Mouse (Mus musculus): ENCODE results near the gene Cd82. TPM values are rescaled to one million over a fixed set of nuclear protein-coding genes. Genes with fewer than 3 reads are reported as not detected.
A peak's percentile ranks its signal among the peaks of the same experiment; 100 is the strongest.

Cd82 gene
- total RNA-seq, 2 experiments from 2014 or later = 11.3 to 22.8 TPM

DNA sequence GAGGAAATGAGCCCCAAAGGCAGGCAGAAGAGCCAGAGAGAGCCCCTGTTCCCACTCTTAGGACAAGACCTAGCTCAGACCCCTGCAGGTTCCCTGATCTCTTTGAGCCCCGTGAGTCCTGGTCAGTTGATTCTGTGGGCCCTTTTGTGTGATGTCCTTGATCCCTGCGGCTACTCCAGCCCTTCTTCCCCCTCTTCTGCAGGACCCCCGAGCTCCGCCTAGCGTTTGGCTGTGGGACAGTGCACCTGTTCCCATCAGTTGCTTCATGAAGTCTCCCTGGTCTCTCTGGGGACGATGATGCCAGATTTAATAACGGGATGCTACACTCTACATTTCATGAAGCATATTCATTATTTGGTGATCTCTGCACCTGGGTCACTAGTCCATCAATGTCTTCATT is 6.2 kb upstream of the Cd82 start:
- ATAC-seq (replicated peaks; ENCODE audit: poor library complexity, severe bottlenecking) = 0 out of 2 replicates have a peak, but pooled peaks have one; percentile 25

DNA sequence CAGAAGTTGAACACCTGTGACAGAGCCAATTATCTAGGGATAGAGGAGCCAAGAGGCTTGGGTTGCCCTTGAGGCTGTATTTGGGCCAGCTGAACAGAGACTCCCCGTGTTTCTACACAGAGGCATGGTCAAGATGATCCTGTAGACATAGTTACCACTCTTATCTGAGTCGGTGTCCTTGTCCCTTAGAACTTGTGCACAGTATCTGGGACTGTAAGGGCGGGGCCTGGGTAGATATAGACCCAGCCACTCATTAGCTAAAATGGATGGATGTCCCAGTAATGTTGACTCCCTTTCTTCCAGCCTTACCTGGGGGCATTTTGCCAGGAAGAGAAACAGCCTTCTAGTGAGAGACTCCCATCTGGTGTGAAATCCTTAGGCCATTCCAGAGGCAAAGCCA is 3.4 kb upstream of the Cd82 start:
- no peak for ATAC-seq (replicated peaks; ENCODE audit: poor library complexity, severe bottlenecking)

DNA sequence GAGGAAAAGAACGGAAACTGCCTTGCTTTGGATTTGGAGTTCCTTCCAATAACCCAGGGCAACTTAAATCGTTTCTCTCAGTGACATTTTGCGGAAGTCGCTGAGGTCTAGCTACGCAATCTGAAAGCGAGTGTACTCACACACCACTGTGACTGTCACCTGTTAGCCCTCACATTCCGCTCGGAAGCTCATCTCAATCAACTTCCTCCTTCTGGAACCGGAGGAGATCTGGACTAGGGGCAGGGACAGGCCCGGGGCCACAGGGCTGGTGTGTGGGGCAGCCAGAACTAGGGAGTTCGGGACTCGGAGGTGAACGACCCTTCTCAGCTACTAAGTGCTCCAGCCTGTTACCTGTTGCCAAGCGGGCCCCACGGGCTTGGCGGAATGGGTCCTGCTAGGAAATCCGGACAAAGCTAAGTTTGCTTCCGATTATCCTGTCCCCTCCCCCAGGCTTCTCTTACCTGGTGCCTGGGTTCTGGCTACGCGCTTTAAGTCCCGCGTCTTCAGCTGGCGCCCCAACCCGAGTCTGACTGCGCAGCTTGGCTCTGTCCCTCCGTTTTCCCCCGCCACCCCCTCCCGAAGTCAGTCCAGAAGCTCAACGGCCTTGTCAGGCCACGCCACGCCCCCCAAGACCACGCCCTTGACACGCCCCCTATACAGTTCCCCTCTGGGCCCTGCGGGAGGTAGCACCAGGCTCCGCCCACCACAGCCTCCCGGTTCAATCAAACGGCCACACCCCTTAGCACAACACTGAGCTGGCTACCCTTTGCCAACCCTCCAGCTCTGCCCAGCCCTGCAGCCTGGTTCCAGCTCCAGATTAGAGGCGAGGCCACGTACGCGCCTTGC is 848 bp downstream of the Cd82 start:
- ATAC-seq (replicated peaks; ENCODE audit: poor library complexity, severe bottlenecking) = peak; percentile 69

DNA sequence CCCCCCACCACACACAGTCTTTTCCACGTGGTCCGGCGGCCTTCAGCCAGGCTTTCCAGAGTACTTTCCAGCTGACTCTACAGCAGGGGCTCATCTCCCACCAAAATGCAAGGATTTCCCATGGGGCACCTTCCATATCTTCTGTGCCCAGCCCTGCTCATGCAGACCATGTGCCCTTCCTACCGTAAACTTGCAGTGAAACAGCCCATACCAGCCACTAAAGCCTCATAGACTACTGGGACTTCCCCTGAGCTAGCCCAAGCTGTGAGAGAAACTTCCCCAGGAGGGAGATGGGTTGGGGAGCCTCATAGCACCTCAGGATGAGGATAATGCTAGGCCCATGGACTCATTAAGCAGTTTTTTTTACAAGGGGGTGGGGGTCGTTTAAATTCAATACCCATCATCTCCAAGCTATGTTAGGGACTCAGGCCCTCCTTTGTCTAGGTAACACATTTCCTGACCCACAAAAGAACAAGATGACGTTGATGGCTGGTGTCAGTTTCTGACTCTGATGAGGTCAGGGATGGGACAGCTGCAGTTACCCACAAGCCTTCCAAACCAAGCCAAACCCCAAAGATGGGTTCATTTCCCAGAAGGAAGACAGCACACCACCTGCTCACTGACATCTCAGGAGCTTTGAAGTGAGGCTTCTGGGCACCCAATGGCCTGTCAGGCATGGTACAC is 2.0 kb downstream of the Cd82 start:
- ATAC-seq (replicated peaks; ENCODE audit: poor library complexity, severe bottlenecking) = no peak

DNA sequence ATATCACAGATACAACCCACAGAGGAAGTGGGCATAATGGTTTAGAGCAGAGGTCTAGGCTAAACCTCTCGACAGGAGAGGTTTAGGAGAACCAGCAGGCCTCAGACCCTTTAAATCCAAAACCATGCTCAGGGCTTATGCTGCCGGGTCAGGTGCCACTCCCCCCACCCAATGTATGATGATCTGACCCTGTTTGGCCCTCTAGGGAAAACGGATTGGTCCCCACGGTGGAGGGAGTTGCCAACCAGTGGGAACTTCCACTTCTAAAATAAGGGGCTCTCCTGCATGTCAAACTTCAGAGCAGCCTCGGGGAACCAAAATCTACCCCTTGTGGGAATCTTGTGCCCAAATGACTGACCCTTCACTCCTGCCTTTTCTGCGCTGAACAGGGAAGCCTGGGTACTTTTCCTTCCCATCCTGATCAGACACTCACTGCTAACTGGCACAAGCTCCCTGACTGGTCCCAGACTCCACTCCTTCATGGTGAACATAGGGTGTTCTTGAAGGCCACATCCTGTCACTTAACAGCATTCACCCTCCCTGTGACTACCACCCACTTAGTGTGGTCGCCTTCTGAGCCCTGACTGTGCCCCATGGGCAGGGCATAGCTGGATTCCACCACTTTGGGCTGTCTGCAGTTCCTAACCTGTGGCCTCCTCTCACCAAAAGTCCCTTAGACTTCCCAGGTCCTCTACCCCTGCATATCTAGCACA is 3.6 kb downstream of the Cd82 start:
- 0 out of 2 replicates have a peak, but pooled peaks have one; percentile 8 for ATAC-seq (replicated peaks; ENCODE audit: poor library complexity, severe bottlenecking)

DNA sequence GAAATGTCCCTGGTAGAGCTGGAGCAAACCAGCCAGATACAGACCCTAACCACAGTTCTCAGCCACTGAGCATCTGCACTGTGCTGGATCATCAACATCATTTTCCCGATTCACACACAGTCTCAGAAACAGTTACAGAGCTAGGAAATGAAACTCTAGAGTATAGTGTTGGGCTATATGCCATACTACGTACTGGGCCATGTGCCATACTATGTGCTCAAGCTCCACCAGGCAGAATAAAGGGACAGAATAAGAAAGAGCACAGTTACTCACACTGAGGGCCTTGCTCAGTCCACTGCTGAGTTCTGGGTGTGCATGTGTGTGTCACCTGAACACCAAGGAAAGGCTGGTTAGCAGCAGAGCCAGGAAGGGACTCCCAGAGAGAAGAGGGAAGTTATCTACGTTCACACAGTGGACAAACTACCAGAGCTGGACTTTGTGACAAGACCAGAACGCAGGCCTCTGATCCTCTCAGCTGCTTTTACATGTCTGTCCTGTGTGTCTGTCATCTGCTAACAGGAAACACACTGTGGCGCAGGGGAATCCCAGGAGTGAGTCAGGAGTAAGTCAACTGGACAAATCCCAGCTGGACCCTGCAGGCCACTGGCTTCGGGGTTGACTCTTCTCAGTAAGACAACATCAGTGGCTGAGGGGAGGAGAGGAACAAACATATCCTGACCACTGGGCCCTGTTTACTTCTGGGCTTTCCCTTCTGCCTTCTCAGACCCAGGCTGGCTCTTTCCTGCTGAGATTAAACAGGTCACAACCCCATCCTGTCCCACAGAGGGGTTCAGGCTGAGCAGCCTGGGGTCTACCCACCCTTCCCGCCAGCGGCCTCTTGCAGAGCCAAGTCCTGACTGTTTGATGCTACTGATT is 4.4 kb downstream of the Cd82 start:
- no peak; the same call in 1 of the 2 replicates for ATAC-seq (replicated peaks; ENCODE audit: poor library complexity, severe bottlenecking)

DNA sequence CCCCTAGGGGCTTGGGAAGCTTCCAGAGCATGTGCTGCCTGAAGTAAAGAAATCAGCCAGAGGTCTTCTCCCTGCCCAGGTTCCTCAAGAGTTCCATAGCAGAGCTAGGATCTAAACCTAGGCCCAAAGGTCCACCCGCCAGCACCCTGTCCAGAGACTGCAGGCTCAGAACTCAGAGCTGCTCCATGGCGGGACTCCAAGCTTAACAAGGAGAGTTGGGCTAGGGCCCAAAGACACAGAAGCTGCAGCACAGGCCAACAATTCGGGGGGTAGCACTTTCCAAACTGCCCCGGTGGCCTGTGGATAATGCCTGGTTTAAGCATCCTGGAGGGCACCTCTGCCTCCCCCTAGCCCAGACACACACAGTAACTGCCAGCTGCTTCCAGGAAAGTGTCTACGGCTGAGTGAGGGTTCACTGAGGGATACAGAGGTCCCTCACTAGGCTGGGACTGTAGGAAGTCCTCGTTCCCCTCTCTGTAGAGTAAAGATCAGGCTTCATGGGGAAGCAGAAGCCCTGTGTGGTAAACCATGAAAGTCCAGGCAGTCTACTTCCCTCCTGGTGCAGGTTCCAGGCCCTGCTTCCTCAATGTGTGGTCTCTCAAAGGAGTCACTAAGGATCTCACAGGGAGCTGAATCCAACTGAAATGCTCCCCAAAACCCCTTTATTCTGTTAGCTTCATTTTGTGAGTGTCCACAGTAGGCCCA is 5.4 kb downstream of the Cd82 start:
- peak; percentile 45 for ATAC-seq (replicated peaks; ENCODE audit: poor library complexity, severe bottlenecking)

DNA sequence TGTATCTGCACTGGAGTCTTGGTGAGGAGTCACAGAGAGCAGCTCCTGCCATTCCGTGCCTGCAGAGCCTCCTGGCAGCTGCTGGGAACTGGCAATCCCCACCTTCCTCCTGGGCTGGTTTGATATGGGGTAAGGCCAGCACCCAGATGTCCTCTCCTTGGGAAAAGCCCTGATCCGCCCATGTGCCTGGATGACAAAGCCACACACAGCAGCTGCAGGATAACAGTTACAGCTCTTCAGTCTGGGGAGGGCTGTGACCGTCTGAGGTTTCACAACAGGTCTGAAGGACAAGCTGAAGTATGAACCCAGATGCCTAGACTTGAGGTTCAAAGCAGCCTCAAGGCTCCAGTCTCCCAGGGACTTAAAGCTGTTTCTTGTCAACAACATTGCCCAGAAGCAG is 6.8 kb downstream of the Cd82 start:
- ATAC-seq (replicated peaks; ENCODE audit: poor library complexity, severe bottlenecking) = peak; percentile 31

DNA sequence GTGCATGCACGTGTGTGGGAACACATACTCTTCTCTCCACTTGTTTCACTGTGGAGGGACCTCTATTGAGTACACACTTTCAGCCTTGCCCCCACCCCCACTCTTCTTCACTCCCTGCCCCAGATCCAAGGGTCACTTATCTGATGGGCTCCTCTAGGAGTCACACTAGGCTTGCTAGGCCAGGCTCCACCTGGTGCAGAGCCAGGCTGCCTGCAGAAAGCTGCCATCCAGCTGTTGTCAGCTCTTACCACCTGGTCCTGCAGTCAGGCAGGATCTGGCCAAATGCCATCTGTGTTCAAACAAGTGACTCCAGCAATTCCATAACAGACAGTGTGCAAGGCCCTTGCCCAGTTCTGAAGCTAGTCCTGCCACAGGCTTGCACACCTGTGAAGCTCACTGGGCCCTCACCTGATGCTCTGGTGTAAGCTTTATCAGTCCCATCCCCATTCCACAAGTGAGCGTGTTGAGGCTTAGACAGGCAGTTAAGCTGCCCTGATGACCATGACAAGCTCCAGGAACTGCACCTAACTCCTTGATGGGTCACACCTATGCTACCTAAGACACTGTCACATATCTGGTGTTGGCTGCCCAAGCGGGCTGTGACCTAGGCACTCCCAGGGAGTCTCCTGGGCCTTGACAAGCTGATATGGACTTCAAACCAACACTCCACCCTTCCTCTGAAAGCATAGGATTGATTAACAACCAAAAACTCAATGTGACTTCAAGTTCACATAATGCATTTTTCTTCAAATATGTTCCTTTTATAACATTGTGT is 7.9 kb downstream of the Cd82 start:
- no peak for ATAC-seq (replicated peaks; ENCODE audit: poor library complexity, severe bottlenecking)

DNA sequence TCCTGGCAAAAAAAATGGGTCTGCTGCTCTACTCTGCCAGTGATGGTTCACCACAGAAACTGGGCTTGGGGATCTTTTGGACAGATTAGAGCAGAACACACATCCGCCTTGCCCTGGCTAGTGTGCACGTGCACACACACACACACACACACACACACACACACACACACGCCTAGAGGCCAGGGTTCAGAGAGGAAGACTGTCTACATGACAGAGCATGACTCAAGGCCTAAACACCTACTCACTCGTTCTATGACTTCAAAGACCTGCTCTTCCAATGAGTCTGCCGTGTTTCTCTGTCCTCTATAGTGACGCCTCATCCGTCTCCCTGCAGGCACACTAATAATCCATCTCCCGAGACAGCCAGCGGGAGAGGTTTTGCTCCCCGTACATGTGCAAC is 8.6 kb downstream of the Cd82 start:
- ATAC-seq (replicated peaks; ENCODE audit: poor library complexity, severe bottlenecking) = no peak

DNA sequence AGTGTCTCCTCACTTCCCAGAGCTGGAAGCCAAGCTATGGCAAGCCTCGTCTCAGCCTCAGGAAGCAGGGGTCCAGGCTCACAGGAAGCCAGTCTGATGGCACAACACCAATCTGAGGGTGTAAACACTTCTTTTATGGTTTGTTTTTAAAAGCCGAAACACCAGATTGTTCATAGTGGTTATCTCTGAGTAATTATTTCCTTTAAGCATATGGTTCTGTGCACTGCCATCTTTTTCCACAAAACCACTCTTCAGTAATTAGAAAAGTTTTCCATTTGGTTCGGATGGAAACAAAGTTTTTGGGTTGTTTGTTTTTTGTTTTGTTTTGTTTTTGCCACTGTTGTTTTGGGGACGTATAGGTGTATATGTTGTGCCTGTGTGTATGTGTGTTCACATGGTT is 9.9 kb downstream of the Cd82 start:
- ATAC-seq (replicated peaks; ENCODE audit: poor library complexity, severe bottlenecking) = no peak

DNA sequence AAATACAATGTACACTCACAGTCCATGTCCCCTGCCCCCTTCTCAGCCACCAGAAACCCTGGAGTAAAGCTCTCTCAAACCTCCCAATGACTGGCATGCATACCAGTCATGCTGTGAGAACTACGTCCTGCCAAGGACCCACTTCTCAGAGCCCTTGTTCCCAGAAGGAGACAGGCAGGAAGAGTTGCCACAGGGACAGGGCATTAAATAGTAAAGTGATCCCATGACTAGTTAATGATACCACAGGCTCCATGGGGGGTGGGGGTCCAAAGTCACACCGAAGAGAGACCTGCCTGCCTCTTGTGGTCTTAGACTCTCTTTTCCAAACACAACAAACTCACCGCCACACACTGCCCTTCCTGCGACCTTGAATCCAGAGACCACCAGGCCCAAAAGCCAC is 10.4 kb downstream of the Cd82 start:
- ATAC-seq (replicated peaks; ENCODE audit: poor library complexity, severe bottlenecking) = no peak

DNA sequence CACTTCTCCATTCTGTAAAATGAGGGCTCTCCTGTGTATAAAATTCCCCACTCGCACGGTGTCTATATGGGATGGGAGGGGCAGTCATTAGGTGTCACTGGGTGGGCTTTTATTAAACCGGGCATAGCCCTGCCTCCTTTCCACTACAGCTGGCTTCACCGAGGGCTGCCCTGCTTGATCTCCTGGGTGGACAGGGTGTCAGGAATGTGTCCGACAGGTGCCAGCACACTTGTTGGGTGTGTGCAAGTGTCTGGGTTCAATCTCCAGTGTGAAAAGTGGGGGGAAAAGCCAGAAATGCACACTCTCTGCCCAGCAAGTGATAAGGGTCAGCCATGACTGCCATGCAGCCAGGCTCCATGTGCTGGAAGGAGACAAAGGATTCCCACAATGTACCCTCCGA is 10.9 kb downstream of the Cd82 start:
- no peak for ATAC-seq (replicated peaks; ENCODE audit: poor library complexity, severe bottlenecking)

DNA sequence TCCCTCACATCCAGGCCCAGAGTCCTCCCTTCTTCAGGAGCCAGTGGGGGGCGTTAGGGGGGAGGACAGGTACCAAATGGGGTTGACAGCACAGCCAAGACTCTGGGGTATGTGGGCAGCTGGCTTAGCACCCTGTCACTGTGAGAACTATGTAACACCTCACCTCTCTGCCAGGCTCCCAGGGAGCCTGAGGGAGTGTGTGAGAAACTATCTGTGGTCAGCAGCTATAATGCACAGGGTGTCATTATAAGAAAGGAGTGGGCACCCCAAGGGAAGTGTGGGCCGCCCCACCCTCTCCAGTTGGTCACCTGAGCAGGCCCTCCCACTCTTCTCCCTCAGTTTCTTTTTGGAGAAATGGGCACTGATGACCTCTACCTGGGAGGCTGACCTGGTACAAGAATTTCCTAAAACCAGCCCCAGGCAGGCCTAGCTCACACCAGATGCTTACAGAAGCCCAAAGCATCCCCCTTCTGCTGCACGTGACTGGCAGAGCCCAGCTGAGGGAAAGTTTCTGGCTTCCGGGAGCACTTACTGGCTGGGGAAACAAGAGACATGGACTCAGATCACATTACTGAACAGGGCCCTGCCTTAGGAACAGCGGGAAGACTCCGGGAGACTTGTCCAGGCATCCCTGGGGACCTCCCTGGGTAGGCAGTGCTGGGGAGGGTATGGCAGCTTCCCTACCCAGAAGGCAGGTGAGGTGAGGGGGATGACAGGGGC is 11.6 kb downstream of the Cd82 start:
- no peak for ATAC-seq (replicated peaks; ENCODE audit: poor library complexity, severe bottlenecking)

DNA sequence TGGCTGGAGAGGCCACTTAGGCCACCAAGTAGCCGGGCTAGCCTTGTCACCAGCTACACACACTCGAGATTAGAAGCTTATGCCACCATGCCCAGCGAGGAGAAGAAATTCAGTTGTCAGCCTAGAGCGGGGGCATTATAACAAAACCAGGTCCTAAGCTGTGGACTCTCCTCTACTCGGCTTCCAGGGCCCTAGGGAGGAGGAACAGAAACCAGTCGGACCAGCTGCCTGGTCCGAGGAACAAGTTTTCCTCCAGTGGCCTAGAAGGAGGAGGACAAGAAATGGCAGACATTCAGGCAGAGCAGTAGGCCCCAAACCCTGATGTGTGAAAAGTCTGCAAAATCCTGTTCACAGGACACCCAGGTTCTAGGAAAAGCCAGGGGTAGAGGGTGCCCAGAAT is 12.2 kb downstream of the Cd82 start:
- ATAC-seq (replicated peaks; ENCODE audit: poor library complexity, severe bottlenecking) = peak; percentile 33

DNA sequence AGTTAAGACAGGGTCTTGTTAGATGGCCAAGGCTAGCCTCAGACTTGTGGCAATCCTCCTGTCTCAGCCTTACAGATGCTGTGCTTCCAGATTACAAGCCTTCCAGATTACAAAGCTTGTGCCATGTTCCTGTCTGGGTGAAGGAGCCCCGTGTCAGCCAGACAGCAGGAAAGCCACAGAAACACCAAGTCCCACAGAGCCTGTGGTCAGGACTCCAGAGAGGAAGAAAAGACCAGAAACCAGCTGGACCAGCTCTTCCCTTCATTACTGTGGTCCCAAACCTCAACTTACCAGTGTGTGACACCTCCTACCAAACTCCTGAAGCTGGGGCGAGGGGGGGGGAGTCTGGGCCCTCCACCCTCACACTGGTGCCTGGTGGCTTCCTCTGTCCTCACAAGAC is 13.3 kb downstream of the Cd82 start:
- ATAC-seq (replicated peaks; ENCODE audit: poor library complexity, severe bottlenecking) = peak; percentile 52

DNA sequence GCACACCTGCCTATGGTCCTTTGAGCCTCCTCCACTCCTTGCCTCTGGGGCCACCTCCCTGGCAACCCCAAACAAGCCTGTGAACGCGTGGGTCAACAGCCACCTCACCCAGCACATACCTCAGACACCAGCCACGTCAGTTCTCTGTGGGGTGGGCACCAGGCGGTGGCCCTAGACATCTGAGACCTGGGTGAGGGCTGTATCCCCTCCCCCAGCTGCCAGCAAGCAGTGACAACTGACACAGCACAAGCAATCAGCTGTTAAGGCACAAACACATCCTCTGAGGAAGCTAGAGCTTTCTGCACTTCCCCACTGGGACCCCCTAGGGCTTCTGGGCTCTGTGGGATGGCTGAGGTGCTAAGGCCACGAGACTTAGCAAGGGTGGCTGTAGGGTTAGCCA is 14.2 kb downstream of the Cd82 start:
- no peak for ATAC-seq (replicated peaks; ENCODE audit: poor library complexity, severe bottlenecking)
